Mouse (Mus musculus) intestine, embryonic 16.5 days (tissue): ENCODE results near the gene Alox12b. TPM values are rescaled to one million over a fixed set of nuclear protein-coding genes. Genes with fewer than 3 reads are reported as not detected.
A peak's percentile ranks its signal among the peaks of the same experiment; 100 is the strongest.

ENCODE experiments used
- ATAC-seq: fragments of 200-750 bp; cut with Nextera tagmentation; 2 replicates; pipeline ENCODE4 v1.8.0; 2017; ENCODE audit warnings: moderate TSS enrichment, moderate library complexity
- H3K27ac ChIP-seq: fragments of 300-500 bp; sonication (generic); 2 replicates; pipeline ENCODE4 v1.5.1; 2014; ENCODE audit warnings: mild to moderate bottlenecking, low read length
- H3K27me3 ChIP-seq: fragments of 300-500 bp; sonication (generic); replicated peaks from 2 replicates; pipeline ENCODE4 v1.6.1; 2014; ENCODE audit warnings: low read length, control low read depth, mixed read lengths; ENCODE audit not compliant: control insufficient read depth, insufficient read depth
- H3K36me3 ChIP-seq: fragments of 300-500 bp; sonication (generic); 2 replicates; pipeline ENCODE4 v1.6.1; 2014; ENCODE audit warnings: low read length, control low read depth; ENCODE audit not compliant: control insufficient read depth, insufficient read depth
- H3K4me1 ChIP-seq: fragments of 300-500 bp; sonication (generic); 2 replicates; pipeline ENCODE4 v1.6.1; 2014; ENCODE audit warnings: low read length, control low read depth, mixed read lengths; ENCODE audit not compliant: control insufficient read depth, insufficient read depth
- H3K4me2 ChIP-seq: fragments of 300-500 bp; sonication (generic); 2 replicates; pipeline ENCODE4 v1.6.1; 2014; ENCODE audit warnings: low read depth, low read length, control low read depth
- H3K4me3 ChIP-seq: fragments of 300-500 bp; sonication (generic); 2 replicates; pipeline ENCODE4 v1.5.1; 2014; ENCODE audit warnings: mild to moderate bottlenecking, low read length
- H3K9ac ChIP-seq: fragments of 300-500 bp; sonication (generic); 2 replicates; pipeline ENCODE4 v1.6.1; 2014; ENCODE audit warnings: low read depth, low read length
- H3K9me3 ChIP-seq: fragments of 300-500 bp; sonication (generic); 2 replicates; pipeline ENCODE4 v1.6.1; 2016; ENCODE audit warnings: low read length, control low read depth; ENCODE audit not compliant: control insufficient read depth
- WGBS: fragments of 180-500 bp; shearing (Covaris S2); extraction: QIAGEN DNeasy Blood & Tissue Kit; methylation state at CpG from one replicate; pipeline ENCODE4 v1.1.7; 2014; 5-methylcytosine and 5-hydroxymethylcytosine counted together
- polyA plus RNA-seq: library from polyadenylated mRNA; unstranded; fragments of >200 nt; fragmentation: Nextera tagmentation; extraction: Ambion mirVana; gene quantifications from 2 replicates; pipeline ENCODE4 v1.2.1, GENCODE M21; 2015

Alox12b gene
- polyA plus RNA-seq, 1 experiment from 2014 or later, result 0.38 TPM

DNA sequence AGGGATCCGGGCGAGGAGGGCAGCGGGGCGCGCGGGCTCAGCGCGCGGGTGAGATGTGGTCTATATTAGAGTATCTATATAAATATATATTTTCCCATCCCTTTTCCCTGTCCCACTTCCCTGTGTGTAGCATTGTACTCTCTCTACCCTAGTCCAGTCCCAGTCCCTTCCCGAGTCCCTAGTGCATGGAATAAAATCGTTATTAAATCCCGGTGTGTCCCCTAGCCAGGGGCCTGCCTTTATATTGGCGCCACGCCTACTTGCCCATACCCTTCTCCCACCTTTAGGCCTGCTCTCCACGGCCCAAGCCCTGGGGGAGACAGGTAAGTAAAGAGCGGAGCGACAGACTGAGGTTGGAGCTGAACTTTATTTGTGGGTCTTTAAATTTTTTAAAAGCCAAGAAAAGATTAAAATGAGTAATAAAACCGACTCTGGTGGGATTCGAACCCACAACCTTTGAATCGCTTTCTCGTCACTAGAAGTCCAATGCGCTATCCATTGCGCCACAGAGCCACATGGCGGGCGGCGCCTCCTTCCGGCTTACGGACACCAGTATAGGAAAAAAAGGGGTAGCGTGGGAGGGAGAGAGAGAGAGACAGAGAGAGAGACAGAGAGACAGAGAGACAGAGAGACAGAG, 33.6 kb upstream of the Alox12b start:
- ATAC-seq, result peak; percentile 2; the same call in 1 of the 2 replicates
- Histone ChIP-seq H3K36me3 (no peaks in the 10 kb centered on the region), H3K4me3 (peak overlapping the region; percentile 79), H3K9me3 (no peaks in the 10 kb centered on the region), H3K4me1 (peaks cover 30% of the 10 kb centered on the region), H3K4me2 (peak overlapping the region; percentile 69), H3K9ac (peak overlapping the region; percentile 82), H3K27me3 (no peaks in the 10 kb centered on the region), H3K27ac (peak overlapping the region; percentile 94)
- 3% methylated on average over 29 of the region's 29 CpGs for WGBS

DNA sequence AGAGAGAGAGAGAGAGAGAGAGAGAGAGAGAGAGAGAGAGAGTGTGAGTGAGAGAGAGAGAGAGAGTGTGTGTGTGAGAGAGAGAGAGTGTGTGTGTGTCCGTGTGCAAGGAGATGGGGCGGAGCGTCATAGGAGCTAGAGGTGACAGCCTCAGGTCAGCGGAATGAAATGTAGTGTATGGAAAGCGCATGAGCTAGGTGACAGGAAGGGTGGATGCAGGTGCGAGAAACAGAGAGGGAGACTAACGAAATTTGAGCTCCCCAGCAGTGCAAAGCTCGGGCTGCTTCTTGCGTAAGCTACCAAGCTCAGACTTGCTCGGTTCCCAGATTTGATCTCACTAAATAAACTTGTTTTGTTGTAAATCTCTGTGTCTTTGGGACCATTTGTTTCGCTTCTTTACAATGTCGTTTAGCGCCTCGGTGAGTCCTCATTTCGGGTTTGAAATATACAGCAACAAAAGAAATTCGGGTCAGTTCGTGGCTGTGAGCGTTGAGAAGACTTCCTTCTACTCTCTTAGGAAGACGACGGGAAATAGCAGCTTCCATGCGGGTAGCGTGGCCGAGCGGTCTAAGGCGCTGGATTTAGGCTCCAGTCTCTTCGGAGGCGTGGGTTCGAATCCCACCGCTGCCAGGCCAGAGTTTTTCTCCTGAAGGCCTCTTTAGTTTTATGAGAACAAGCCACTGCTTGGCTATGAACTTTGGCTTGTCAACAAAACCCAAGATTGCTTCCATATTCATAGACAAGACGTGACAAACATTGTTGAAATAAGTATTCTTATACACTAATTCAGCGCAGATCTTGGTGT, 32.9 kb upstream of the Alox12b start:
- Histone ChIP-seq H3K27ac (peak overlapping the region; percentile 89), H3K27me3 (no peaks in the 10 kb centered on the region), H3K36me3 (no peaks in the 10 kb centered on the region), H3K4me2 (peak overlapping the region; percentile 69), H3K9ac (peak overlapping the region; percentile 82), H3K9me3 (no peaks in the 10 kb centered on the region), H3K4me3 (peak overlapping the region; percentile 79), H3K4me1 (peaks cover 29% of the 10 kb centered on the region)
- ATAC-seq, result peak; percentile 71
- WGBS, result under 1% methylated on average over 31 of the region's 31 CpGs

DNA sequence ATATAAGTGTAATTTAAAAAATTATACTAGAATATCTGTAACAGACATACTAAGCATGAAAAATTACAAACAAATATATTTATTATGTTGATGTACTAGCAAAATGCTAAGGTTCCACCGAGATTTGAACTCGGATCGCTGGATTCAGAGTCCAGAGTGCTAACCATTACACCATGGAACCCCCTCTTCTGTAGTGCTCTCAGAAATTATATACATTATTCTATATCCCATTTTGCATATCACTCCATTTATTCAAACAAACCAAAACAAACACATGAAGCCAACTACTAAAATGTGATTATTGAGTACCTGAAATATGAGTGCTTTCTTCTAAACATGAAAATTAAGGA, 32.3 kb upstream of the Alox12b start:
- Histone ChIP-seq H3K9me3 (no peaks in the 10 kb centered on the region), H3K36me3 (no peaks in the 10 kb centered on the region), H3K4me2 (no peak overlapping the region), H3K27ac (no peak overlapping the region), H3K4me1 (peaks cover 23% of the 10 kb centered on the region), H3K27me3 (no peaks in the 10 kb centered on the region), H3K4me3 (no peak overlapping the region; the same call in 1 of the 2 replicates), H3K9ac (no peak overlapping the region)
- peak; percentile 47 for ATAC-seq
- WGBS, result 0% methylated on average over 3 of the region's 3 CpGs

DNA sequence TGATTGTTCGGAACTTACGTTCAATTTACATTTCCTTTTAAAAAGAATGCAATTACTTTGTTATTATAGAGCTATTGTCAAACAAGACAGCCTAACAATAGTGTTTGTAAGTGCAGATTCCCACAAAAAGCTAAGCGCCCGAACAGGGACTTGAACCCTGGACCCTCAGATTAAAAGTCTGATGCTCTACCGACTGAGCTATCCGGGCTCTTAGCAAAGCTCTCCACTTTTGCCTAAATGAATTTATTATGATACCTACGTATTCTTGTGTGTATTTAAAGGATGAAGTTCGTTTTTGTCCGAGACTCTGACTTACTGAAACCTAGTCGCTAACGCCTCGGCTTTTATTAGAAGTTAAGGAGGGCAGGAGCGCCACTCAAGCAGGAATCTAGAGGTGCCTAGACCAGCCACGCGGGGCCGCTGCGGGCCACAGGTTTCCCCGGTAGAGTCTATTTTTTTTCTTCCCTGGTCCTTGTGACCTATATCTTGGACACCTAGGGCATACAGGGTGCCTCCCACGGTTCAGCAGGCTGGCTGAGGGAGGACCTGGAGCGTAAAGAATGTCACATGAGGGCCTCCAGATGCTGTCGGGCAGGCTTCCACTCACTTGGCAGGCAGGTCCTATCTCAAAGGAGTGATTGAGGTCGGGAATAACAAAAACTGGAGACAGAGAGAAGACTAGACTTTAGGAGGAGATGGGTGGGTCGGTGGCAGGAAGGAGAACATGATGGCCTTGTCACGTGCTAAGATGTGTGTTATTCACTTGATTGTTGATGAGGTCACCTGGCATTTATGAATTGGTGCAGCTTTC, 31.5 kb upstream of the Alox12b start:
- peak; percentile 49 for ATAC-seq
- Histone ChIP-seq H3K4me1 (peaks cover 17% of the 10 kb centered on the region), H3K36me3 (no peaks in the 10 kb centered on the region), H3K9ac (peak overlapping the region; percentile 68), H3K4me2 (peak overlapping the region; percentile 76), H3K27ac (peak overlapping the region; percentile 62), H3K9me3 (no peaks in the 10 kb centered on the region), H3K4me3 (peak overlapping the region; percentile 58), H3K27me3 (no peaks in the 10 kb centered on the region)
- WGBS, result under 1% methylated on average over 24 of the region's 24 CpGs

DNA sequence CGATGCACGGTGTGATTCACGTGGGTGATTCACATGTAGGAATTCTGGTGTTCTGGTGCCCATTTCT, 31.1 kb upstream of the Alox12b start, which contains the start of gene Aloxe3:
Gene Aloxe3 (plus strand): TSS at position 45 of the 67 bp plus-strand sequence.
- Histone ChIP-seq H3K36me3 (no peaks in the 10 kb centered on the region), H3K9ac (peak within 1 kb of the TSS; percentile 68), H3K27me3 (no peaks in the 10 kb centered on the region), H3K4me3 (peak within 1 kb of the TSS; percentile 58), H3K4me2 (peak within 1 kb of the TSS; percentile 76), H3K9me3 (no peaks in the 10 kb centered on the region), H3K4me1 (peaks cover 13% of the 10 kb centered on the region), H3K27ac (peak within 1 kb of the TSS; percentile 62)
- 0% methylated on average over 3 of the region's 3 CpGs for WGBS
- ATAC-seq, result no peak

DNA sequence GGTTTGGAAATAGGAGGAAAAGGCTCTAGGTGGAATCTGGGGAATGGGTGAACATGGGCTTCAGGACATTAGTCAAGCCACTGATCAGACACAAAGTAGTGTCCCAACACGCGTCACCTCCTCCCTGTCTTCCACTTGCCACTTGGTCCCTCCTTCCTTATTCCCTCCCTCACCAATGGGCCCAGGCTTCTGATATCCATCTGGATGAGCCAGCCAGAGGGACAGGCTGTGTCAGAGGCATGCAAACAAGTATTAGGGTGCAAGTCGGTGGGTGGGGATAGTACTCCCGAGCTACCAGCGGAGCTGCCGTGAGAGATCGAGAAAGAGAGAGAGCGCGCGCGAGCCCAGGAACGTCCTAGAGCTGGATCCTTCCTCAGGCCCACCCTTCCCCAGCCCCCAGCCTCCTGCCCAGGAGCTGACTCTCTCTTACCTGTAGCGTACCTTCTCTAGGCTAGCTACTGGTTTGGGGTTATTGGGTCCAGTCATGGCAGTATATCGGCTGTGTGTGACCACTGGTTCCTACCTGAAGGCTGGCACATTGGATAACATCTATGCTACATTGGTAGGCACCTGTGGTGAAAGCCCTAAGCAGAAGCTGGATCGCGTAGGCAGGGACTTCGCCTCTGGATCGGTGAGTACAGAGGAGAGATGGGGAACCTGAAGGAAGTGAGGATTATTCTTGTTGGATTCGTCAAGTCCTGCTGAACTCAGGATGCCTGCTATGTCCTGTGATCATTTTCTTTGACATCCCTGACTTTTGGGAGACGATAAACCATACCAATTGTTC, 30.7 kb upstream of the Alox12b start:
- Histone ChIP-seq H3K36me3 (no peaks in the 10 kb centered on the region), H3K27me3 (no peaks in the 10 kb centered on the region), H3K27ac (peak overlapping the region; percentile 62; the same call in 1 of the 2 replicates), H3K4me3 (peak overlapping the region; percentile 58), H3K9ac (peak overlapping the region; percentile 68), H3K9me3 (no peaks in the 10 kb centered on the region), H3K4me2 (peak overlapping the region; percentile 76), H3K4me1 (peaks cover 9% of the 10 kb centered on the region)
- no peak for ATAC-seq
- 13% methylated on average over 20 of the region's 20 CpGs for WGBS

DNA sequence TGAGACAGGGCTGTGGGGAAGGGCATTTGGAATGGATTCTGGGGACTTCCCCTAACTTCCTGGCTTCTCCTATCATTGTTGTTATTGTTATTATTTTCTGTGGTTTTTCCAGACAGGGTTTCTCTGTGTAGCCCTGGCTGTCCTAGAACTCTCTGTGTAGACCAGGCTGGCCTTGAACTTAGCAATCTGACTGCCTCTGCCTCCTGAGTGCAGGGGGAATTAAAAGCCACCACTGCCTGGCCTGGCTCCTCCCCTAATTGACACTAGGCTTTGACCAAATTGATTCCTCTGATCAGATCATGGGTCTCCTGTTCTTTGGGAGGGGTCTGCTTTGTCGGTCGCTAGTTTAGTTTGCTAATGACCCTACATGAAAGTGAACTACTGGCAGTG, 30.1 kb upstream of the Alox12b start:
- Histone ChIP-seq H3K27ac (no peak overlapping the region), H3K4me3 (no peak overlapping the region), H3K9me3 (no peaks in the 10 kb centered on the region), H3K4me1 (peaks cover 9% of the 10 kb centered on the region), H3K27me3 (no peaks in the 10 kb centered on the region), H3K4me2 (no peak overlapping the region), H3K9ac (no peak overlapping the region), H3K36me3 (no peaks in the 10 kb centered on the region)
- WGBS, result 48% methylated on average over 2 of the region's 2 CpGs
- no peak for ATAC-seq

DNA sequence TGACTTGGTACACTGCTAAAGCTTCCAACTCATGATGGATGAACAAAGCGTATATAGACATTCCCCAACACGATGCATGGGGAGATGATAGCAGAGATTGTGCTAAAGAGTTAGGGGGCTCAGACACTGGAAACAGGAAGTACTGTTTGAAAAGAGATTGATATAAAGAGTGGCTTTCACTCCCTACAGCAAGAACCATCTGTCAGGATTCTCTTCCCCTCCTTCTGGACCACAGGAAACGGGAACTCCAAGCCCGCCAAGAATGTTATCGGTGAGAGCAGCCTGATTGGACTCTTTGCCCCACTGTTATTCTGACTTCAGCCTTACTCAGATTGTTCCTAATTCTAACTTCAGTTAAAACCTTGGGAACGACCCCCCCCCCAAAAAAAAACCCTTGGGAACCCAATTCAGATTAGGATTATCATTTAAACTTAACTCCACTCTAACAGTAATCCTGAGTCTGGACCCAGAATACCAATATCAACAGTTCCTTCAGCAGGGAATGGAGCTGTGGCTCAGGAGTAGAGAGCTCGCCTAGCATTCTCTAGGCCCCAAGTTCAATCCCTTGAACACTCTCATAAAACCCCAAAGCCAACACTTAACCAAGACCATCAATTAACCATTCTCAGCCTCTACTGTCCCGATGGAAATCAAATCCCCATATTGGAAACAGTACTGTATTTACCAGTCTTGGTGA, 28.2 kb upstream of the Alox12b start:
- WGBS, result 73% methylated on average over 8 of the region's 8 CpGs
- Histone ChIP-seq H3K4me2 (no peak overlapping the region), H3K27me3 (no peaks in the 10 kb centered on the region), H3K9ac (no peak overlapping the region), H3K36me3 (no peaks in the 10 kb centered on the region), H3K9me3 (no peaks in the 10 kb centered on the region), H3K4me1 (peaks cover 9% of the 10 kb centered on the region), H3K27ac (no peak overlapping the region), H3K4me3 (no peak overlapping the region)
- ATAC-seq, result no peak
